Mouse (Mus musculus): ENCODE data around the gene Taar7f. TPM values are rescaled to one million over a fixed set of nuclear protein-coding genes. Genes with fewer than 3 reads are reported as not detected.
"Not testable (repeated sequence)": the region's sequence is repeated elsewhere in the genome, so short reads cannot be mapped to it uniquely, and the experiment has no call there.

Taar7f gene
- polyA plus RNA-seq (2012; rRNA removed), result not detected in 2 replicates

DNA sequence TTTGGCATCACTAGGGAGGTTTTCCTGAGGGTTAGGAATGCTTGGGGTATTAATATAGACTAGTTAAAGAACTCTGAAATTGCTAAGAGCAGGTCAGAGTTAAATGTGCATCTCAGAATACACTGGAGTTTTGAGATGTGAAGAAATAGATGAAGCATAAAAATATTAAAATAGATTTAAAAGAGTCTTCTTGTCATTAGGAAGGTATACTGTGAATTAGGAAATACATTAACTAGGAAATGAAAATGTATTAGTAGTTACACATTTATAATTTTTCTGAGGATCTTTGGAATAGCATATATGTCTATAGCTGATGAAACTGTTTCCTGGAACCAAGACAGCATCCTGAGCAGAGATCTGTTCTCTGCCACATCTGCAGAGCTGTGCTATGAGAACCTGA is at the start of gene Taar7f:
Gene Taar7f, plus strand, starts transcription at position 301 of the 400 bp plus-strand sequence.
- DNase-seq (ENCODE audit: low read depth, low spot score), result no peak

DNA sequence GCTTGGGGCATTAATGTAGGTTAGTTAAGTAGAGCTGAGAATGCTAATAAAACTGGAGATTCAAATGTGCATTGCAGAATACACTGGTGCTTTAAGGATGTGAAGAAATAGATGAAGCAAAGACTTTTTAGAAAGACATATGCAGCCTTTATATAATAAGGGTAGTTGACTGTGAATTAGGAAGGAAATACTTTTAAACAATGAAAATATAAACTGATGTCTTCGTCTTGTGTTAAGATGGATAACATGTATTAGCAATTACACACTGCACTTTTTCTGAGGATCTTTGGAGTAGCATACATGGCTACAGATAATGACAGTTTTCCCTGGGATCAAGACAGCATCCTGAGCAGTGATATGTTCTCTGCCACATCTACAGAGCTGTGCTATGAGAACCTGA is 49.7 kb upstream of the Taar7f start, which contains the start of gene Taar7b:
Gene Taar7b, plus strand, starts transcription at position 301 of the 400 bp plus-strand sequence.
- 61% methylated on average over 1 of the region's 1 CpGs for WGBS
- DNase-seq (ENCODE audit: low read depth, low spot score), result no peak

DNA sequence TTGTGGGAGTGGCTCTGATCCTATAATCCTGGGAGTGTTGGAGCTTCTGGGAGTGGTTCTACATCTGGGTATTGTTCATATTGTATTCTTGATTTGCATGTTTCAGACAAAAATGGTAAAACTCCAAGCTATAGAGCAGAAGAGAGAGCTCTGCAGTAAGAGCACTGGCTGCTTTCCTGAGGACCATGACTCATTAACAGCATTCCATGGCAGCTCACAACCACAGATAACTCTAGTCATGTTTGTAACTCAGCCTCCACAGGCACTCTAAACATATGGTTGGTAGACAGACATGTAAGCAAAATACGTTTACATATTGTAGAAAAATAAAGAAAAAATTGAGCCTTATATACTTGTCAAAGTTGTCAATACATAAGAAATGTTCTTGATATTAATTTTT is 42.9 kb upstream of the Taar7f start:
- DNase-seq (ENCODE audit: low read depth, low spot score), result no peak
- 60% methylated on average over 1 of the region's 1 CpGs for WGBS

GRCm38 (mm10) chr10:24007034-24007433 is 42.3 kb upstream of the Taar7f start:
- no peak for DNase-seq (ENCODE audit: low read depth, low spot score)
- 53% methylated on average over 2 of the region's 2 CpGs for WGBS

- 86% methylated on average over 1 of the region's 1 CpGs for WGBS
- no peak for DNase-seq (ENCODE audit: low read depth, low spot score)
Measured at GRCm38 (mm10) chr10:24008143-24008542, 41.2 kb upstream of the Taar7f start.

DNA sequence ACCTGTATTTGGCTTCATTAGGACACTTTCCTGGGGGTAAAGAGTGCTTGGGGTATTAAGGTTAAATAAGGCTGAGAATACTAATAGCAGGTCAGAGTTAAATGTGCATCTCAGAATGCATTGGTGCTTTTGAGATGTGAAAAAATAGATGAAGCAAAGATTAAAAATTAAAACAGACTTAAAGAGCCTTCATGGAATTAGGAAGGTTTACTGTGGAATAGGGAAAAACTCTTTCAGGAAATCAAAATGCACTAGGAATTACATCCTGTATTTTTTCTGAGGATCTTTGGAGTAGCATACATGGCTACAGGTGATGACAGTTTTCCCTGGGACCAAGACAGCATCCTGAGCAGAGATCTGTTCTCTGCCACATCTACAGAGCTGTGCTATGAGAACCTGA is 22.4 kb upstream of the Taar7f start, which contains the start of gene Taar7d:
Gene Taar7d, plus strand, starts transcription at position 301 of the 400 bp plus-strand sequence.
- DNase-seq (ENCODE audit: low read depth, low spot score), result no peak

- DNase-seq (ENCODE audit: low read depth, low spot score), result no peak
Measured at GRCm38 (mm10) chr10:24031347-24031746, 18.0 kb upstream of the Taar7f start.

DNA sequence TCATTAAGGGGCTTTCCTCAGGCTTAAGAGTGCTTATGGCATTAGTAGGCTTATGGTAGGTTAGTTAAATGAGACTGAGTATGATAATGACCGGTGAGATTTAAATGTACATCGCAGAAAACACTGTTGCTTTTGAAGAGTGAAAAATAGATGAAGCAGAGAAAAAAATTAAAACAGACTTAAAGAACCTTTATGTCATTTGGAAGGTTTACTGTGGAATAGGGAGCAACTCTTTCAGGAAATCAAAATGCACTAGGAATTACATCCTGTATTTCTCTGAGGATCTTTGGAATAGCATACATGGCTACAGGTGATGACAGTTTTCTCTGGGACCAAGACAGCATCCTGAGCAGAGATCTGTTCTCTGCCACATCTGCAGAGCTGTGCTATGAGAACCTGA is 12.0 kb upstream of the Taar7f start, which contains the start of gene Taar7e:
Gene Taar7e, plus strand, starts transcription at position 301 of the 400 bp plus-strand sequence.
- 90% methylated on average over 2 of the region's 2 CpGs for WGBS
- no peak for DNase-seq (ENCODE audit: low read depth, low spot score)

DNA sequence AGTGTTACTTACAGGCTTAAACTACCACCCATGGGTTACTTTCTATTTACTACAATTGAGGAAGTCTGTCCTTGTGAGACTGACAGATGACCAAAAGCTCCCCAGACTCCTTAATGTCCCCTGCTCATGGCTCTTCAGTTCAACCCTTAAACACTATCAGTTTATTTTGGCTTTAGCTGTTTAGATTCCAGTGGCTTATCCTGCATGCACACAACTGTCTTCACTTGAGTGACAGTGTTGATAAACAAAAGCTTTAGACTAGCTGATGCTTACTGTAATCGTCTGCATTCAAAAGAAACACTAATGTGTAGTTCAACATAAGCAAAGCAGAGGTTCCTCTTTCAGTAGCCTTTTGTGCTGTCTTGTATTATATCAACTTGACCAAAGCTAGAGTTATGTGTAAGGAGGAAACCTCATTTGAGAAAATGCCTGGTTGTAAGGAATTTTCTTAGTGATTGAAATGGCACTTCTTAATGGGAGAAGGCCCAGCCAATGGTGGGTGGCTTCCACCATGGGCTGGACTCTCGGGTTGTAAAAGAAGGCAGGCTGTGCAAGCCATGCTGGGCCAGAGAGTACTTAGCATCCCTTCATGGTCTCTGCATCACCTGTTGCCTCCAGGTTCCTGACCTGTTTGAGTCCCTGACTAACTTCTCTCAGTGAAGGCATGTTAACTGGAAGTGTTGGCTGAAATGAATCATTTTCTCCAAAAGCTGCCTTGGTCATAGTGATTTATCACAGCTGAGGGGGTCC is 9.0 kb upstream of the Taar7f start:
- WGBS, result 58% methylated on average over 2 of the region's 2 CpGs
- DNase-seq (ENCODE audit: low read depth, low spot score), result no peak

DNA sequence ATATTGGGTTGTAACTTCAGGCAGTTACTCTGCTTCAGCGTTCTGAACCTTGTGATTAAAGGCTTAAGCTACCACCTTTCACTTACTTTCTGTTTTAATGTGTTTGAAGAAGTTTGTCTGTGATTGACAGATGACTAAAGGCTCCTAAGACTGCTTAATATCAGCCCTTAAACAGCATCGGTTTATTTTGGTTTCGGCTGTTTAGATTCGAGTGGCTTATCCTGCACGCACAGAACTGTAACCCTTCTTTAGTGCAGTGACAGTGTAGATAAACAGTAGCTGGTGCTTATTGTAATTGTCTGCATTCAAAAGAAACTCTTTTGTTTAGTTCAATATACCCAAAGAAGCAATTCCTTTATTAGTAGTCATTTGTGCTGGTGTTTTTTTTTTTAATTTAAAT is 2.7 kb downstream of the Taar7f start:
- WGBS, result 57% methylated on average over 5 of the region's 5 CpGs
- DNase-seq (ENCODE audit: low read depth, low spot score), result no peak

GRCm38 (mm10) chr10:24058986-24059385 is 9.7 kb downstream of the Taar7f start:
- no peak for DNase-seq (ENCODE audit: low read depth, low spot score)
- WGBS, result 82% methylated on average over 3 of the region's 3 CpGs

DNA sequence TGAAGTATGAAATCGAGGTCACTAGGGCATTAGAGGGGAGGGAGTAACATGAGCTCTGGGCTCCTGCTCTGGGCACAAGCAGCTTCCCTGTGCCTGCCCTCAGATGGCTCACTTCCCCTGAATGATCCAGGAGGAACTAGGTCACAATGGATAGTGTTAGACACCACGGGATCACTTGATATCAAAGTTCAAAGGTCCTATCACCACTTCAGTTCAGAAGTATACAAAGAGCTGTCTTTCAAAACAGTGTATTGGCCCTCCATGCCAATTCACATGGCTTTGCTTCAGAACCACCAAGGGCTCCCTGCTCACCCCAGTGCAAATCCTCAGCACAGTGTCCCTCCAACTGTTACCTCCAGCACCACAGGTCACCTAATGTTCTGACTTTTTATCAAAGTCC is 25.4 kb downstream of the Taar7f start:
- WGBS, result 17% methylated on average over 2 of the region's 2 CpGs
- DNase-seq (ENCODE audit: low read depth, low spot score), result not testable (repeated sequence)

DNA sequence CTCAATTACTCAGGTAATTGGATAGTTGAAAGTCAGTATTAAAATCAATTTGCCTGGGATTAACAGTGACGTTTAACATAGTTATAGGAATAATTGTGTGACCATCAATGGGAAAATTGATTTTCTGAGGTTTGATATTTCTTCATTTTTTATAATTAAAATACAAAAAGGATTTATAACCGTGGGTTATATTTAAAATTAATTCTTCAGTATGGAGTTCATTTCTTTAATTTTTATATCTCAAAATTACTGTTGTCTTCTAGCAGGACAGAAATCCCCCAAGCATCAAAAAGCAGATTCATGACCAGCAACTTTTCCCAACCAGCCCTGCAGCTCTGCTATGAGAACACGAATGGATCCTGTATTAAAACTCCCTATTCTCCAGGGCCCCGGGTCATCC is 26.9 kb downstream of the Taar7f start, which contains the start of gene Taar8a:
Gene Taar8a, plus strand, starts transcription at position 301 of the 400 bp plus-strand sequence.
- 85% methylated on average over 2 of the region's 4 CpGs for WGBS
- DNase-seq (ENCODE audit: low read depth, low spot score), result not testable (repeated sequence)

GRCm38 (mm10) chr10:24080166-24080565 is 30.9 kb downstream of the Taar7f start:
- WGBS, result 29% methylated on average over 3 of the region's 3 CpGs
- DNase-seq (ENCODE audit: low read depth, low spot score), result no peak

- DNase-seq (ENCODE audit: low read depth, low spot score), result no peak
- 76% methylated on average over 5 of the region's 5 CpGs for WGBS
Measured at GRCm38 (mm10) chr10:24085936-24086335, 36.6 kb downstream of the Taar7f start.

DNA sequence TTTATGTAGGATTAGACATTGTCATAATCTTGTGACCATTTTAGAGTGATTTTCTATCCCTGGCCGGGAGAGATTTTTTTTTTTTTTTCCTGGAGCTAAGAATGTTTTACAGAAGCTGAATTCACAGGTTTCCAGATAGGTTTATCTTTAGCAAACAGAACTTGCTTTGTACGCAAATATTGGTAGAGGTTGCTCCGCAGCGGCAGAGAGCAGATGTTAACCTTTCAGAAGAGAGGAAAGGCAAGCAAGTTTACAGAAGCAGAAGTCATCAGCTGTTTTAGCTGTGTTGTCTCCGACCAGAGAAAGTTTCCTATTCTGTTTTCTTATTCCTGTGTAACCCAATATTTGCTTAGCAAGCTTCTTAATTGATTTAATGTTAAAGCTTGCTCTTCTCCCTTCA is 37.2 kb downstream of the Taar7f start:
- DNase-seq (ENCODE audit: low read depth, low spot score), result no peak
- 13% methylated on average over 5 of the region's 5 CpGs for WGBS

- WGBS, result 64% methylated on average over 2 of the region's 2 CpGs
- DNase-seq (ENCODE audit: low read depth, low spot score), result no peak
Measured at GRCm38 (mm10) chr10:24087168-24087567, 37.9 kb downstream of the Taar7f start.

- 69% methylated on average over 2 of the region's 2 CpGs for WGBS
- DNase-seq (ENCODE audit: low read depth, low spot score), result no peak
Measured at GRCm38 (mm10) chr10:24092194-24092593, 42.9 kb downstream of the Taar7f start, which contains the start of gene Taar8b. Taar8b (minus strand) TSS chr10:24092294.

- 39% methylated on average over 2 of the region's 2 CpGs for whole genome bisulfite sequencing
- DNase-seq (ENCODE audit: low read depth, low spot score), result not testable (repeated sequence)
Measured at GRCm38 (mm10) chr10:24097010-24097409, 47.7 kb downstream of the Taar7f start.

All from large intestine, adult 2 months (tissue).